Mouse (Mus musculus) kidney, adult 2 months (tissue): Measurements from ENCODE around the gene Zfp568.

Experiments used
- CTCF ChIP-seq: fragments of 200-500 bp; conservative IDR thresholded peaks from 2 replicates; pipeline ENCODE4 v1.5.1; 2011; ENCODE audit warnings: low read depth, mild to moderate bottlenecking, control low read depth, low read length, moderate library complexity, mixed read lengths; ENCODE audit not compliant: insufficient read depth, insufficient read length
- POLR2A ChIP-seq: fragments of 200-500 bp; IDR thresholded peaks from one replicate; pipeline ENCODE4 v1.6.1; 2011; ENCODE audit warnings: low read depth, low read length, control low read depth

DNA sequence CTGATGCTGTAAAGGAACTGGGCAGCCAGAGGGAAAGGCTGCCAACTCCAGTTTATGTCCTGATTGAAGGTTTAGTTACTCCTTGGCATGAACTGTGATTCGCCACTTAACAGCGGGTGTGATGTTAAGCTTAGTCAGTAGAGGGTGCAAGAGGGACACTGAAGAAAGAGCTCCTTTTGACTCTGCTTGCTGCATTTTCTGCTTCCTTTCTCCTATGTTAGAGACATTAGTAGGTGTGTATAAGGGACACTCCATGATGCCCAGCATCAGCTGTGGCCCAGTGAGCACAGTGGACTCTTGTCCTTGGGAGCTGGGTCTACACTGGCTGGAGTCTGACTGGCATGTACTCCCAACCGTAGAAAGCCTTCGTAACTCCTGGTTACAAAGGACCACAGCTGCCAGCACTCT is 29.2 kb downstream of the Zfp568 start:
- TF ChIP-seq CTCF, result peak; percentile 39
- TF ChIP-seq POLR2A, result no peak
